Mouse (Mus musculus): ENCODE data around the gene Por.

Gene Por

GRCm38 (mm10) chr5:135657128-135657527, 12.7 kb upstream of the Por start:
- DNase-seq (ENCODE audit: low spot score), result no peak

DNA sequence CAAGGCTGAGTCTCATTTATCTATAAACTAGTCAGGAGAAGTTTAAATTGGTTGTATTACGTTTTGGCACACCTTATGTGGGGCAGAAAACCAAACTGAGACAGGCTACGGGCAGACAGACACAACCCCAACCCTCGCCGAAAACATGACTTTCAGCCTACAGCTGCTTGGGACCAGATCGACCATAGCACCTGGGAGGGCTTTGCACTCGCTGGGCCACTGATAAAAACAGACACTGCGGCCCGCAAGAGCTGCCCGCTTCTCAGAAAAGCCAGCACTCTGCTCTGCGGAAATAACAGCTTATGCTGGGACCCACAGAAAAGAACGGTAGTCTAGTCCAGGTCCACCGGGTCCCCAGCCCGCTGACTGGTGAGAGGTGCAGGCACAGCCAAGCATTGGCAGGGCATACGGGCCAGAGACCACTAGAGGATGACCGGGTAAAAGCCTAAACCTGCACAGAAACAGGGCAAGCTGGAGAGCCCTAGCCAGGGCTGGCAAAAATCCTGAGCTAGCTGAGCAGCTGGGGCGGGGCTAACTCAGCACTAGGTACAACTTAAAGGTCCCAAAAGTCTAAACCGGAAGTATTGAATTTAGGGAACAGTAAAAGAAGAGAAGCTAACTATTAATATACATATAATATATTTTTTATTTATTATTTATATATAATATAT, 12.0 kb upstream of the Por start:
- no peak for DNase-seq (ENCODE audit: low spot score)

GRCm38 (mm10) chr5:135659956-135660355, 9.9 kb upstream of the Por start:
- no peak for DNase-seq (ENCODE audit: low spot score)

GRCm38 (mm10) chr5:135660535-135660934, 9.3 kb upstream of the Por start:
- no peak for DNase-seq (ENCODE audit: low spot score)

DNA sequence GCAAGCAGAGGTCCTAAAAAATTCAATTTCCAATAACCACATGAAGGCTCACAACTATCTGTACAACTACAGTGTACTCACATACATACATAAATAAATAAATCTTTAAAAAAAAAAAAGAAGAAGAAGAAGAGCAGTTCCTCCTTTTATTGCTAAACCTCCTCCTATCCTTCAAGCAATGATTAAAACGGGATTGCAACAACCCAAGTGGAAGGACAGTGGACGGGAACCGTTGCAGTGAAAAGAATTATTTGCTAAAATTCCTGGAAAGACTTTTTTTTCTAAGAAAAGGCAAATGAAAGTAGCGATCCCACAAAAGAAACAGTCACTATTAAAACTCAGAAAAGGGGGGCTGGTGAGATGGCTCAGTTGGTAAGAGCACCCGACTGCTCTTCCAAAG, 2.9 kb upstream of the Por start:
- DNase-seq (ENCODE audit: low spot score), result no peak

- no peak for DNase-seq (ENCODE audit: low spot score)
These were observed 1.8 kb upstream of the Por start for GRCm38 (mm10) chr5:135668071-135668470.

GRCm38 (mm10) chr5:135670881-135671280, 1.0 kb downstream of the Por start:
- no peak for DNase-seq (ENCODE audit: low spot score)

DNA sequence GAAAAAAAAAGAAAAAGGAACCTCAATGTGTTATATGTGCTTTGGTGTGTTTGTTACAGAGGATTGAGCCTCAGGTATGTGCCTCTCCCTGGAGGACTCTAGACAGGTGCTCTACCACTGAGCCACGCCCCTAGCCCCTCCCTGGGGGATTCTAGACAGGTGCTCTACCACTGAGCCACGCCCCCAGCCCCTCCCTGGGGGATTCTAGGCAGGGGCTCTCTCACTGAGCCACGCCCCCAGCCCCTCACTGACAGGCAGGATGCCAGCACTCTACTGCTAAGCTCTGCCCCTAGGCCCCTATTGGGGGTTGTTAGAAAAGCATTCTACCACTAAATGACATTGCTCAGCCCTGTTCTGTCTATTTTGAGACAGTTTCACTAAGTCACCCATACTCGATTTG, 2.7 kb downstream of the Por start:
- DNase-seq (ENCODE audit: low spot score), result no peak

DNA sequence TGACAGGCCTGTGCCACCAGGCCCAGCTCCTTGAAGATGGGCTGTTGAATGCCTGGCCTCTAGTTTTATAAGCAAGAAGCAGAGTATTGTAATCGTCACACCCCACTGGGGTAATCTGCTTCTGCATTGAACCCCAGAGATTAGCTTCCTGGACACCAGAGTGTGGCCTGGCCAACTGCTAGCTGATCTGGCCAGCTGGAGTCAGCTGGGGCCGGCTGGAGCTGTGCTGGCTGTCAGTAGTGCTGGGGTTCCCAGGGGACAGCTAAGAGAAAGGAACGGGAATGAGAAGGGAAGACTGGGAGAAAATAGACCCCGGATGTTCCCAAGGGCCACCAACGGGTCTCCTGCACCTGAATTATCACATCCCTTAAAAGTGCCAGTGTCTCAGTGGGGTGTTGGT, 3.1 kb downstream of the Por start:
- no peak for DNase-seq (ENCODE audit: low spot score)

GRCm38 (mm10) chr5:135674349-135674775, 4.5 kb downstream of the Por start:
- DNase-seq (ENCODE audit: low spot score), result no peak

GRCm38 (mm10) chr5:135674821-135675220, 5.0 kb downstream of the Por start:
- peak; percentile 61 for DNase-seq (ENCODE audit: low spot score)

DNA sequence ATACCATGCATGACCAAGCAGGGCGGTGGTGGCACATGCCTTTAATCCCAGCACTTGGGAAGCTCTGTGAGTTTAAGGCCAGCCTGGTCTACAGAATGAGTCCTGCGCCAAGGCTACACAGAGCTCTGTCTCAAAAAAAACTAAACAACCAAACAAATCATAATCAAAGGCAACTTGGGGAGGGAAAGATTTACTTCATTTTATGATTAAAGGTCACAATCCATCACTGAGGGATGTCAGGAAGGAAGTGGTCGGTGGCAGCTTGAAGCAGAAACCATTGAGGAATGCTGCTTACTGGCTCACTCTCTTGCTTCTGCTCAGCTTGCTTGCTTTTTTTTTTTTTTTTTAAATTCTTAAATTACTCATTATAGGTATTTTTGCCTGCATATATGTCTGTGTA, 6.9 kb downstream of the Por start:
- peak; percentile 37 for DNase-seq (ENCODE audit: low spot score)

GRCm38 (mm10) chr5:135677251-135677650, 7.4 kb downstream of the Por start:
- DNase-seq (ENCODE audit: low spot score), result no peak

DNA sequence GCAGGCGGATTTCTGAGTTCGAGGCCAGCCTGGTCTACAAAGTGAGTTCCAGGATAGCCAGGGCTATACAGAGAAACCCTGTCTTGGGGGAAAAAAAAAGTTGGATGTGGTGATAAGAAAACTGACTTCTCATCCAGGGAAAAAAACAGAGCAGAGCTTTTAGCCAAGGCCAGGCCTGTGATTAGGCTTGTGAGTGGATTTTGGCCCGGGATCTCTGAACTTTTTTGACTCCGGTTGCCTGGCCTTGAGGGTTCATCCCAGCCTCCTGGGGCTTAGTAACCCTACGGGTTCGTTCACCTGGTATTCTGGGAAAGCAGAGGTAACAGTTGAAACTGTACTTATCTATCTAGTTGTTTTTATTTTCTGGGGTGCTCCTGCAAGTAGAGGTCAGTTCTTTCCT, 8.6 kb downstream of the Por start:
- DNase-seq (ENCODE audit: low spot score), result no peak

DNA sequence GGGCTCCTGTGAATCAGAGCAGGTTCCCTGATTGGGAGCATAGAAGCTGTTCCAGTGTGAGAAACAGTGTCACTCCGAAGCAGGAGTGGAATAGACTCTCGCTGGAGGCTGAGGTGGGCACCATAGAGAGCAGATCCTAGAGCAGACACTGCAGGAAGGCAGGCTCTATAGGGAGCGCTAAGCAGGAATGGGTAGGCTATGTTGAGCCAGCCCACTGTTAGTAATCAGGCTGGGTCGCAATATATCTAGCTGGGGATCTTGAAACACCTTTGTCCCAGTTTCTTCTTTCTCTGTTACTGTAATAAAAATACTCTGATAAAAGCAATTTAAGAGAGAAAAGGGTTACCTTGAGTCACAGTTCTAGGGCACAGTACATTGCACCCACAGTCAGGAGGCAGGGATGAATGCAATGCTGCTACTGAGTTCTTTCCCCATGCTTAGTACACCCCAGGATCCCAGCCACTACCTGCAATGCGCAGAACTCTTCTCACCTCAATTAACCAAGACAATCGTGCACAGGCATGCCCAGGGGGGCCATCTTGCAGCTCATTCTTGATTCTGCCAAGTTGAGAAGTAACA, 11.2 kb downstream of the Por start:
- no peak for DNase-seq (ENCODE audit: low spot score)

DNA sequence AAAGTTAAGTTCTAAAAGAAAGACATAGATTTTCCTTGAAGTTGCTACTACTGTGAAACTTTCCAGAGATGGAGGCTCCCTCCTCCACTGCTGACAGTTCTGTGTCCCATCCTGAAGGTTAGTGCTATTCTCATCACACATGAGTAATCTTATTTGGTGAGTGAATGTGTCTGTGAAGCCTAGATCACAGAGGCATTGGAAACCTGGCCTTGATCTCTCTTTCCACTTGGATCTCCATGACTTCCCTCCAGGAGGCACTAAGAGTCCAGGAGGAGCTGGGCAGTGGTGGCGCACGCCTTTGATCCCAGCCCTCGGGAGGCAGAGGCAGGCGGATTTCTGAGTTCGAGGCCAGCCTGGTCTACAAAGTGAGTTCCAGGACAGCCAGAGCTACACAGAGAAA, 12.2 kb downstream of the Por start:
- no peak for DNase-seq (ENCODE audit: low spot score)

- no peak for DNase-seq (ENCODE audit: low spot score)
These were observed 13.2 kb downstream of the Por start for GRCm38 (mm10) chr5:135682942-135683570.

DNA sequence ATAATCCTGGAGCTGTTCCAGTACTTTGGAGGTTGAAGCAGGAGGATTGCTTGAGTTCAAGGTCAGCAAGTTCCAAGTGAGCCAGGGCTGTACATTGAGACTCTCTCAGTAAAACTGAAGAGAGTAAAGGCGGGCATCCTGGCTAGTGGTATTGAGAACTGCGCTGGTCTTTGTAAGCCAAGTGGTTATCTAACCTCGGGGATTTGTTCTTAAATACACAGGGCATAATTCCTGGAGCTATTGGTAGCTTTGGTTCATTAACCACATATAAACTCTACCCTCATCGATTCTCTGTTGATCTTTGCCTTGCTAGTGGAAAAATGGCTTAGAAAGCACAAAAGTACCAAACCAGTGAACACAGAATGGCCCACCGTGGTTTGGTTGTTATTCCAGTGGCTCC, 20.6 kb downstream of the Por start:
- no peak for DNase-seq (ENCODE audit: low spot score)

DNA sequence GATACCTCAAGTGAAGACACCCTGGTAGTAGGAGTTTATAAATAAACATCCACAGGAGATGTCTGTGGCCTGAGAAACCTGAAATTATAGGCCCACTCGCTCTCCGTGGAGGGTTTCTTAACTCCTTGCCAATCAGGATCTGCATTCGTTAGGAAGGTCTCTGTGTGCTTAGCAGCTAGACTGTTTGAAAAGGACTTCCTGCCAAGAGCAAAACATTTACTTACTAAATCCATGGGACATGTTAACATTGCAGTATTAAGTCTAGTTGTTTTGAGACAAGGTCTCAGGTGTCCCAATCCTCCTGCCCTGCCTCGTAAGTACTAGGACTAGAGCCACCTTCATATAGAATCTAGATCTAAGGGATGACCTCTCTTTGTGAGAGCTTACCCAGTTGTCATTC, 21.4 kb downstream of the Por start:
- DNase-seq (ENCODE audit: low spot score), result no peak

DNA sequence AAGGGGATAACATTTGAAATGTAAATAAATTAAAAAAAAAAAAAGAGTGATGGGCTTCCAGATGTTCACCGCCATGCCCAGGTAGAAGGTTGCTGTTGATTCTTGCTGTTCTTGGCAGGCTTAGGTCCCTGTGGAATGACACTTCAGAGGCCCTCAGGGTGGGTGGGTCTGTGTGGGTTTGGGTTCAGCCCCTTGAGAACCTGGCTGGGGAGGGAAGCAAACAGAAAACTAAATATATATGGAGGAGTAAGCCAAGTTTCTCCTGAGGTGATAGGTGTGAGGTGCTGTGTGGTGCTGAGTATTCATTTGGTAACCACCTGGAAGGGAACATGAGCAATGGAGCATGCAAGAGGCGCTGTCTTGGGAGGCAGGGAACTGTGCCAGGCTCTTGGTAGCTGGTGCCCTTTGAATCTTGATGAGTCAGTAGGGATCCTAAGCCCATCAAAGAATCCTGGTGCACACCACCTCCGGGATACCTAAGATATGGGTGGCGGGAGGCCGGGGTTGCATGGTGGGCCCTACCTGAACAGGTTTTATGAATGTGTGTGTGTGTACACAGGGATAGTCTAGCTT, 23.5 kb downstream of the Por start:
- DNase-seq (ENCODE audit: low spot score), result no peak

GRCm38 (mm10) chr5:135695277-135695721, 25.5 kb downstream of the Por start:
- DNase-seq (ENCODE audit: low spot score), result no peak

DNA sequence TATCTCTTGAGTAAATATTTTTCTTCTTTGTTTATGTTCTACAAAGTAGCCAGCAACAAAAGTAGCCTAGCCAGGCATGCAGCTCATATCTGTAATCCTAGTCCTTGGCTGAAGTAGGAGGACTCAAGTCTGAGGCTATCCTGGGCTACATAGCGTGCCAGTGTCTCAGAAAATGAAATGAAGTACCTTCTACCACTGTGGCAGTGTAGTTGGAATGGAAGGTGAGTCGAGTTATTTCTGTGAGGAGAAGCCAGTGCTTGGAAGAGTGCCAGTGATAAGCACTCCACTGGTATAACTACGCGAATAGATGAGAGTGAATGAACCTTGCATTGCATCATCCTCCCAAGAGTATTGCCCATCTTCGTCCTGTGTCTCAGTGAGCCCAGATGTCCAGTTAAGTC, 27.9 kb downstream of the Por start:
- no peak for DNase-seq (ENCODE audit: low spot score)

DNA sequence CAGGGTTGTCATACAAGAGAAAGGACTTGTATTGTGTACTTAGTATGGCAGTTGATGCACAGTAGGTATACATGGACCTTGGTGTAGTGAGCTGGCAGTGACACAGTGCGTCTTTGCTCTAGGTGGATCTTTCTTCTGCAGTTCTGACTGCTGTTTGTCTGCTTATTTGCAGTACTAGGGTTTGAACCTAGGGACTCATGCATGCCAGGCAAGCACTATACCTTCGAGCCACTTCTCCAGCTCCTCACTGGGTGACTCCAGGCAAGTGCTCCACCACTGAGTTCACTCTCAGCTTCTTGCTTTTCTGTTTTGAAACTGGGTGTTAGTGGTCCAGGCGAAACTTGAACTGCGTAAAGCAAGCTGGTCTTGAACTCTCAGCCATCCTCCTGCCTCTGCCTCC, 31.8 kb downstream of the Por start:
- DNase-seq (ENCODE audit: low spot score), result no peak
